Mouse (Mus musculus) left cerebral cortex, adult 18-20 months (tissue): ENCODE data around the gene Rnf220. TPM values are rescaled to one million over a fixed set of nuclear protein-coding genes. Genes with fewer than 3 reads are reported as not detected.
"Not testable (repeated sequence)": the region's sequence is repeated elsewhere in the genome, so short reads cannot be mapped to it uniquely, and the experiment has no call there.

Experiments used
- DNase-seq, 2 experiments: peaks; one replicate each; pipeline ENCODE4 v3.0.0; 2021 to 2022; ENCODE audit warnings: low spot score in 2 of 2, mixed read lengths in 1 of 2
- total RNA-seq, 2 experiments: library from RNA; stranded (reverse); gene quantifications; 2 replicates each; pipeline ENCODE4 v1.2.3; 2021

Rnf220 gene
- total RNA-seq, 2 experiments from 2014 or later = 208 to 211 TPM

GRCm38 (mm10) chr4:117278381-117279252 is 218.2 kb downstream of the Rnf220 start:
- no peak for DNase-seq

GRCm38 (mm10) chr4:117277687-117278086 is 219.2 kb downstream of the Rnf220 start:
- no peak for DNase-seq

- no peak for DNase-seq
These were observed 219.8 kb downstream of the Rnf220 start for GRCm38 (mm10) chr4:117277021-117277420.

- DNase-seq = no peak
These were observed 220.6 kb downstream of the Rnf220 start for GRCm38 (mm10) chr4:117276281-117276711.

GRCm38 (mm10) chr4:117274720-117275119 is 222.1 kb downstream of the Rnf220 start:
- no peak for DNase-seq

GRCm38 (mm10) chr4:117272459-117272858 is 224.4 kb downstream of the Rnf220 start:
- DNase-seq = no peak

- peak; percentile 75 for DNase-seq
These were observed 226.6 kb downstream of the Rnf220 start for GRCm38 (mm10) chr4:117270278-117270677.

- DNase-seq = no peak
These were observed 228.9 kb downstream of the Rnf220 start for GRCm38 (mm10) chr4:117267831-117268437.

- peak; percentile 78 to 83 for DNase-seq
These were observed 229.6 kb downstream of the Rnf220 start for GRCm38 (mm10) chr4:117267284-117267683.

- no peak for DNase-seq
These were observed 233.9 kb downstream of the Rnf220 start for GRCm38 (mm10) chr4:117262987-117263386.

- no peak for DNase-seq
These were observed 234.5 kb downstream of the Rnf220 start for GRCm38 (mm10) chr4:117262101-117262913.

GRCm38 (mm10) chr4:117261222-117261621 is 235.6 kb downstream of the Rnf220 start:
- no peak for DNase-seq

GRCm38 (mm10) chr4:117259909-117260308 is 236.9 kb downstream of the Rnf220 start:
- not testable (repeated sequence) for DNase-seq

GRCm38 (mm10) chr4:117254672-117255071 is 242.2 kb downstream of the Rnf220 start:
- DNase-seq = no peak

- DNase-seq = no peak
These were observed 242.7 kb downstream of the Rnf220 start for GRCm38 (mm10) chr4:117254017-117254627.

GRCm38 (mm10) chr4:117253218-117254016 is 243.4 kb downstream of the Rnf220 start:
- DNase-seq = no peak

- no peak for DNase-seq
These were observed 244.1 kb downstream of the Rnf220 start for GRCm38 (mm10) chr4:117252755-117253154.

- DNase-seq = no peak
These were observed 244.5 kb downstream of the Rnf220 start for GRCm38 (mm10) chr4:117252351-117252750.

GRCm38 (mm10) chr4:117251801-117252316 is 245.0 kb downstream of the Rnf220 start, which contains the start of the genes Tmem53 and Armh1:
Gene Tmem53 (plus strand): TSS chr4:117251951.
Gene Armh1 (minus strand): TSS chr4:117252125.
- DNase-seq = peak; percentile 71 to 80

- DNase-seq = no peak
These were observed 245.9 kb downstream of the Rnf220 start for GRCm38 (mm10) chr4:117250982-117251381.
